Mouse (Mus musculus) adrenal gland, postnatal 14 days (tissue): Measurements from ENCODE around the gene Gm11172. TPM values are rescaled to one million over a fixed set of nuclear protein-coding genes. Genes with fewer than 3 reads are reported as not detected.
"Not testable (repeated sequence)": the region's sequence is repeated elsewhere in the genome, so short reads cannot be mapped to it uniquely, and the experiment has no call there.

Source experiments
- DNase-seq: peaks from one replicate; pipeline ENCODE4 v3.0.0; 2021; ENCODE audit warnings: mixed read lengths
- total RNA-seq: library from RNA; stranded (reverse); gene quantifications from 2 replicates; pipeline ENCODE4 v1.2.3, GENCODE M21; 2021

The Gm11172 gene
- total RNA-seq, 1 experiment from 2014 or later, result not detected

DNA sequence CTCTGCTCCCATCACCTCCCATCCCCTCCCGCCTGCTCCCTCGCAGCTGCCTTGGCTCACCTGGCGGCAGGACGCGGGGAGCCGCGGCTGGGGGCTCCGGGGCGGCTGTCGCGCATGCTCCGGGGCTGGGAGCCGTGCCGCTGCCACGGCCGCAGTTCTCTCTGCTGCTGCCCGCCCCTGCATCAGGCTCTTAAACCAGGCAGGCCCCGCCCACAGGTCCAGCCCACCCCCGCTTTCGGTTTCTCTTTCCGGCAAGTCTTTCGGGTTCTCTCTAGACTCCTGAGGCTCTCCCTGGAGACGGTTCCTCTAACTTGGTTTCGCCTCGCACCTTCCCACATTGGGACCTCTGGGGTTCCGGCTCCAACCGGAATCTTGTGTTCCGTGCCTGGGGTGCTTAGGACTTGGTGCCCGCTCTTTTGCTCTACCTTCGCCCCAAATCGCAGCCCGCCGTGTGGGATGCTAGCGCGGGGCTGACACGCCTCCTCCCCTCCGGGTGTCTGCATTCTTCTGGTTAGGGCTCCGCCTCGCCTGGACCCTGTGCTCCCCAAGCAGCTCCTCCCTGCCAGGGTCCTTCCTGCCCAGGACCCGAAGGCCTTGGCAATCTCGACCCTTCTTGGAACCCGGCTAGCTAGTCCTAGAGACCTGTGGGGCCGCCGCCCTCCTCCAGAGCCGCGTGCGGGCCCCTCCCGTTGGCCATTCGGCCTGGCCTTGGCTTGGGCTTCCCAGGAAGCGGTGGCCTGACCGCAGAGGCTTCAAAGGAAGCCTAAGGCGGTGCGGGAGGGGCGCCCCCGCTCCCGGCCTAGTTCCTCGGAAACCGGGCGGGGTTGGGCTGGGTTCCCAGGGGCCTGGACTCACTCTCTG, 27.1 kb upstream of the Gm11172 start, which contains the start of gene Socs1:
Socs1 (minus strand) TSS at position 166 of the 861 bp plus-strand sequence.
- peak; percentile 94 for DNase-seq

DNA sequence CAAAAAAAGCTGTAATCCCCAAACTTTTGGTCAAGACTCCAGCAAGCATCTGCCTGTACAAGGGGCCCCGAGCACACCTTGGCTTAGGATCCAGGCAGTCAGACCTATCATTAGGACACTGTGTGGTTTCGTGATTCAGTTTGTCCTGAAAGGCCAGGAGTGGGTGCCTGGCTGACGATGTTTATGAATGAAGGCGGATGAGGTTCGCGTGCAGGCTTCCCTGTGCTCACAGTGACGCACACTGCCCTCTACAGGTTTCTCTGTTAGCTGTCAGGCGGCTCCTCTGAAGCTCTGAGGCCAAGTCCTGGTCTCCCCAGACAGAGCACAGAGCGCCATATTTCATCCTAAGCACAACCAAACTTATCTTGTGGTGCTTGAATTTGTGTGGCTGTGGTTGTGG, 26.4 kb upstream of the Gm11172 start:
- DNase-seq, result peak; percentile 91

DNA sequence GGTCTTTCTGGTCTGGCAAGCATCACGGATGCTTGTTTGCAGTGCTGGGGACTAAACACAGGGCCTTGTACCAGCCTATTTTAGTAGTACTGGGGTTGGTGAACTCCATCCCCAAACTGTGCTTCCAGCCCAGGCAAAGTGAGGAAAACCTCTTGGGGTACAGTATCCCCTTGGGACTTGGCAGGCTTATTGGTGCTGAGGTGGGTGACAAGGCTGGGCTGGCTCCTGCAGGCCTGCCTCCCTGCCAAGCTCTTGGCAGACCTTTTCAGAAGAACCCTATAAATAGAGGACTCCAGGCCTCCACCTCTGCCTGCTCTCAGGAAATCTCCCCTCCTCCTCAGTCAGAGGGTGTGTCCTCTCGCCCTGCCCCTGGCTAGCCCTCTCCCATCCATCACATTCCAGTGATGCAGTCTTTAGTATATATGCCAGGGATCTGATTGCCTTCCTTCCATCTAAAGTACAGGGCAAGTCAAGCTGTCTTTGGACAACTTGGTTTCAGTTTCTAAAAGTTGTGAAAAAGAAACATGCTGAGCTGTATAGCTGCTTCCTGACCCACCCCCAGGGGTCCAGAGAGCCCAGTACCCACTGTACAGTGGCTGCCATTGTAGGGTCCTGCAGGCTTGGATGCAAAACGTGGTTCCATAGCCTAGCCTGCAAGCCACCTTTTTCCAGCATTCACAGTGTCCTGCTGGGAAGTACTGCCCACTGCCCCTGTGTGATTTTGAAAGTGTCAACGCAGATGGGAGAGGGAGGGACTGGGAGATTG, 25.8 kb upstream of the Gm11172 start:
- no peak for DNase-seq

DNA sequence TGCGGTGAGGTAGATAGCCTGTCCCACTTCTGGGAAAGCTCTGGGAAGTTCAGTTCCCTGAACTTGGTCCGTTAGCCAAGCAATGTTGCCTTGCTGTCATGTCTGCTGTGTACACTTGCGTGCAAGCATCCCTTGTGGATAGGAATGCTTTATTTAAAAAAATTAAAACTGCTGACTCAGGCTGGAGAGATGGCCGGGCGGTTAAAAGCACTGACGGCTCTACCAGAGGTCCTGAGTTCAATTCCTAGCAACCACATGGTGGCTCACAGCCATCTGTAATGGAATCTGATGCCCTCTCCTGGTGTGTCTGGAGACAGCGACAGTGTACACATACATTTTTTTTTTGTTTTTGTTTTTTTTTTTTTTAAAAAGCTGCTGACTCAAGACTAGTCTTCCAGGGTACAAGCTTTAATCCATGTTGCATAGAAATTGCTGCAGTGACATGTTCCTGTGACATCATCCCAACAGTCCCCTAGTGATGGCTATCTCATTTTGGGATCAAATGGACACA, 25.1 kb upstream of the Gm11172 start:
- DNase-seq, result no peak

- DNase-seq, result no peak
Measured at GRCm38 (mm10) chr16:10788271-10788670, 24.4 kb upstream of the Gm11172 start, which contains the start of gene Tnp2. Gene Tnp2 (minus strand): TSS chr16:10788660.

- no peak for DNase-seq
Measured at GRCm38 (mm10) chr16:10788866-10789265, 23.8 kb upstream of the Gm11172 start.

DNA sequence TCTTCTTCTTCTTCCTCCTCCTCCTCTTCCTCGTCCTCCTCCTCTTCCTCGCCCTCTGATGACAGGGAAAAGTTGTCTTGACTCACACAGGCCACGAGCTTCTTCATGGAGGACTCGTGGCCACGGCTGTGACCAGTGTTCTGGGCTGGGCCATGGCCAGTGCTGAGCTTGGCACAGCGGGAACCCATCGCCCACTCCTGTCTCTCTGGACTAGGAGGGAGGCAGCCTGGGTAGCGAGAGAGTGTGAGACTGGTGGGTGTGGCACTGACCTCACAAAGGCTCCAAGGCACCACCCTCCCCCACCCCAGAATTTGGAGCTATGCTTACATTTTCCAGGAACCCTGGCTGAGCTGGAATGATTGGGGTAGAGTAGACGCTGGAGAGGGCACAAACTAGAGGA, 22.0 kb upstream of the Gm11172 start, which contains the start of gene Prm3:
Prm3 (minus strand) TSS at position 213 of the 400 bp plus-strand sequence.
- DNase-seq, result no peak

DNA sequence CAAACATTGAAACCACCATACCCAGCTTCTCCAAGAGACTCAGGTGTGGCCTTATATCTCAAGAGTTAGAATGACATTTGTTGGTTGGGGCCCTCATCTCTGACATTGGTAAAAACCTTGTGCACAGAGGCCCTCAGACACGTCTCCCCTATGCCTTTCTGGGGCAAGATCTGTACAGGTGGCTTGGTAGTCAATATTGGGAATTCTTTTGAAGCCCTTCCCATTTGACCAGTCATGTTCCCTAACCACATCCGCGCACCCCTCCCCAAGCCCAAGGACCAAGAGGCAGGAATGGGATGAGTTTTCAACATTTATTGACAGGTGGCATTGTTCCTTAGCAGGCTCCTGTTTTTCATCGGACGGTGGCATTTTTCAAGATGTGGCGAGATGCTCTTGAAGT, 16.7 kb upstream of the Gm11172 start, which contains the start of gene Prm2:
Prm2 (minus strand) TSS at position 101 of the 400 bp plus-strand sequence.
- DNase-seq, result no peak

DNA sequence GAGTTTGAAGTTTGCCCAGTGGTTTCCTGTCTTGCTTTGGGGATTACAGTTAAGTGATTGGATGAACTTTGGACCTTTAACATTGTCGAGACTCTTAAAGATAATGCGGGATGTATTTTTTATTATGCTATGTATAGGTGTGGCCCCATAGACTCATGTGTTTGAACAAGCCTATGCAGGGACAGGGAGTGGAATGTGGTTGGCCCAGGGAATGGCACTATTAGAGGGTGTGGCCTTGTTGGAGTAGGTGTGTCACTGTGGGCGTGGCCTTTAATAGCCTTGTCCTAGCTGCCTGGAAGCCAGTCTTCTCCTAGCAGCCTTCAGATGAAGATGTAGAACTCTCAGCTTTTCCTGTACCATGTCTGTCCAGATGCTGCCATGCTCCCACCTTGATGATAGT, 10.3 kb upstream of the Gm11172 start:
- not testable (repeated sequence) for DNase-seq

GRCm38 (mm10) chr16:10805789-10806527, 6.8 kb upstream of the Gm11172 start, which contains the start of gene Prm1:
Gene Prm1 (minus strand): TSS chr16:10805839.
- no peak for DNase-seq

GRCm38 (mm10) chr16:10810376-10810775, 2.3 kb upstream of the Gm11172 start:
- DNase-seq, result peak; percentile 22

- DNase-seq, result no peak
Measured at GRCm38 (mm10) chr16:10813726-10814125, 1.0 kb downstream of the Gm11172 start.

DNA sequence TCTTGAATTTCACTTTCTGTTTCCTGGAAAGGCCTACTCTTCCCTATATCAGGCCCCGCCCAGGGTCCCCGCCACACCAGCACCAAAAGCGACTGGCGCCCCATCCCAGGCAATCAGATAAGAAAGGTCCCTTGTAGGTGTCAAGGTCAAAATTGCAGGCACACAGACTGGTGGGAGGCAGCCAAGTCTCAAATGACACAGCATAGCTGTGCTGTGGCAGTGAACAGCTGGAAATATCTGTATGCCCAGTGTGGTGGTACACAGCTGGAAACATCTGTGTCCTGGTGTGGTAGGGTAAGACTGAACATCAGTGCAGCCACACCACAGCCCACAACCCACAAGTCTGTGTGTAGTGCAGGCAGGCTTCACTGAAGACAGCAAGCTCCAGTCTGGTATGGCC, 2.1 kb downstream of the Gm11172 start:
- peak; percentile 56 for DNase-seq

DNA sequence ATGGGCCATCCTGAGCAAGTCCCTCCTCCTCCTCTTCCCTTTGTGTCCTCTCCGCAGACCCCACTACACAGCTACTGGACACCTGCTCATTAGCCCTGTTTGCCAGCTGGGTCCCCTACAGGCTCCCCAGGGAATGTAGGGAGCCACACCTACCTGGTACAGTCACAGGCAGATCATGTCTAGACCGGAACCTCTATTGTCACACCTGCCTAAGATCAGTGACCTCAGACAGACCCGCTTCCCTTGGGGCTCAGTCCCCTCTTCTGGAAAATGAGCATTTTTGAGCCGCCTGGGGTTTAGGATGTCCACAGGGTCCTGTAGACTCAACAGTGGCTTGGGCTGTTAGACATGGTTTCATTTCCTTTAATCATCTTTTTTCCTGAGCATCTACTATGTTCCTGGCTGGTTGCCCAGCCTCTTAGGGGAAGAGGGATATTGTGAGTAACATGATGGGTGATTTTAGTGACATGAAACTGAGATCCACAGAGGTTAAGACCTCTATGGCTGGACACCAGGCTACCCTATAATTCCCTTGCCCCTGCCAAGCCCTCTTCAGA, 5.9 kb downstream of the Gm11172 start:
- no peak for DNase-seq

DNA sequence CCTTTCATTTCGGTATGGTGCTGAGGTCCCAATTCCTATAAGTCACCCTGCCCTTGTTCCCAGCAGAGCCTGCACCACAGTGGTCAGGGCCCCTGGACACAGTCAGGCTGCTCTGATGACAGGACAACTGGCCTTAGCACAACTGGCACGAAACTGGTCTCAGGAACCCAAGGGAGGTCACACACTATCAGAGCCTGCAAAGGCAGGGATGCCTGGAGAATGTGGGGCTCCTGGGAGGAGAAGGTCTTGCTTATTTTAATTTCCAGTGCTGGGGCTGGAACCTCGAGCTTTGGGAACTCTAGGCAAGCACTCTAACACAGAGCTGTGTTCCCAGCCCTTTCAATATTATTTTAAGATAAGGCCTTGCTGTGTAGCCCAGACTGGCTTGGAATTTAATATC, 7.3 kb downstream of the Gm11172 start:
- no peak for DNase-seq

- no peak for DNase-seq
Measured at GRCm38 (mm10) chr16:10821387-10821786, 8.7 kb downstream of the Gm11172 start.

- DNase-seq, result no peak
Measured at GRCm38 (mm10) chr16:10824536-10824935, 11.8 kb downstream of the Gm11172 start.

DNA sequence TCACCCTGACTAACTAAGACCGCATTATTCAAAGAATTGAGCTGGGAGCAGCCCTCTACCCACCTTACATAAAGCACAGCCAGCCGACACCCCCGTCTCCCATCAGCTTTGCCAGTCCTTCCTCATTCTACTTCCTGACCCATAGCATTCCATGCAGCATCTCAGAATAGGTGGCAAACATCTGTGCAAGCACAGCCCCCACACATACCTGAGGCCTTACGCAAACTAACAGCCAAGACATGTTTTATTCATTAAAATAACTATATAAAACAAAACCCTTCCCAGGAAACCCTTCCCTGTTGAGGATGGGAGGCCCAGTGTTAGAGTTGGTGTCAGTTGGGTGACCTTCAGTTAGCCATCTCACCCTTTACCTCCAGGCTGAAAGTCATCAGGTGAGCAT, 13.1 kb downstream of the Gm11172 start:
- DNase-seq, result no peak

DNA sequence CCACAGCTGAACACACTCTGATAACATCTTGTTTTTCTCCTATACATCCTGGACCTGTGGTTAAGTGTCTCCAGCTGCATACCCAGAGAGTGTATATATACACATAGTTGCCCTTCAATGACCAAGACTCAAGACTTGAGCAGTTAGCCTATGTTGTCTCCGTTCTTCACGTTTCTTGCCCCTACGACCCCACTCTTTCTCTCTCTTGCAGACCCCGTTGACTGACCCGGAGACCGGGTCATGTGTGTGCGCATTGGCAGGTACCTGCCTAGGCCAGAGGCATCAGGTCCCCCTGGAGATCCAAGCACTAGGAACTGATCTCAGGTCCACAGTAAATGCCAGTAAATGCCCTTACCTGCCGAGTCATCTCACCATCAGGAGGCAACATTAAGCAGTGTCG, 14.6 kb downstream of the Gm11172 start:
- DNase-seq, result no peak

DNA sequence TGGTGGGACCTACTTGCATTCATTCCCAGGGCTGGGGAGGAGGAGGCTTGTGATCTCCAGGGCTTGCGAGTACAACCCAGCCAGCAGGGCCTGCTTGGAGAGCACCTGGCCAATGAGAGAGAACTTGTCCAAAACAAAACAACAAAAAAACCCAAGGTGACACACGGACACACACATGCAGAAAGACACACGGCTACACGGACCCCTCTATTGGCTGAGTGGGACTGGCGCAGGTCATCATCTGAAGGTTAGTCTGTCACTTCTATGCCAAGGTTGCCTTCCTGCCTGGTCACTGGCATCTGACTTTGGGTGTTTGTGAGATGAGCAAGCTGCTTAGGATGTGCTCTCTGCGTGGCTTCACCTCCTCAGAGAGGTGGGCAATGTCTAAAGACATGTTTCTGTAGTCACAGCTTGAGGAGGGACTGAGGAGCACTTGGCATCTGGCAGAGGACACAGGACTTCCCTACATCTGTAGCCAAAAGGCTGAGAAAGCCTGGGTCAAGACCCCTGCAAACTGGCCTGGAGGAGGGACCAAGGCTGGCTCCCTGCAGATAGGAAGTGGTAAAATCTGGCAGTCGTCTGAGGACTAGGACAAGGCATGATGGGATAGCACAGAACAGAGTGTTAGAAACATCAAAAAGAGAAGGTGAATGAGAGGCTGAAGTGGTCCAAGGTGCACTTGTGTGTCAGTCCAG, 15.2 kb downstream of the Gm11172 start:
- DNase-seq, result no peak

DNA sequence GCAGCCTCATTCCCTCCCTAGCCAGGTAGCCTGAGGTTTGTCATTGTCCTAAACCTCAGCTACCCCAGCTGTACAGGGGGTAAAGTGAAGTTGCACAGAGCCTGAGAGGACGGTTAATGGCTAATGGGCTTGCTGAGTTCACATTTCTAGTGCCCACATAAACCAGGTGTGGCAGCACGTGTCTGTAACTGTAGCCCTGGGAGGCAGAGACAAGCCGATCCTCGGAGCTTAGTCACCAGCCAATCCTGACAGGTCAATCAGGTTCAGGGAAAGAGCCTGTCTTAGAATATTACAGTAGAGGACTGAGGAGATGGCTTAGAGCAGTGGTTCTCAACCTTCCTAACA, 15.7 kb downstream of the Gm11172 start:
- DNase-seq, result no peak
